Mouse (Mus musculus) hindbrain, postnatal 0 days (tissue): ENCODE results near the gene Frem2. TPM values are rescaled to one million over a fixed set of nuclear protein-coding genes. Genes with fewer than 3 reads are reported as not detected.

Source experiments
- ATAC-seq: fragments of 200-750 bp; cut with Nextera tagmentation; 2 replicates; pipeline ENCODE4 v1.8.0; 2017; ENCODE audit warnings: mild to moderate bottlenecking, moderate TSS enrichment, moderate library complexity
- DNase-seq: peaks from one replicate; pipeline ENCODE4 v3.0.0-alpha.2; 2015; ENCODE audit warnings: low spot score
- H3K27ac ChIP-seq: fragments of 300-500 bp; sonication (generic); 2 replicates; pipeline ENCODE4 v1.5.1; 2014; ENCODE audit warnings: mild to moderate bottlenecking
- H3K27me3 ChIP-seq: fragments of 300-500 bp; sonication (generic); 2 replicates; pipeline ENCODE4 v1.6.1; 2014; ENCODE audit warnings: low read length, mixed read lengths; ENCODE audit not compliant: insufficient read depth
- H3K36me3 ChIP-seq: fragments of 300-500 bp; sonication (generic); 2 replicates; pipeline ENCODE4 v1.6.1; 2014; ENCODE audit warnings: low read length, mixed read lengths; ENCODE audit not compliant: insufficient read depth
- H3K4me1 ChIP-seq: fragments of 300-500 bp; sonication (generic); 2 replicates; pipeline ENCODE4 v1.6.1; 2014; ENCODE audit warnings: antibody characterized with exemption, low read length, mixed read lengths; ENCODE audit not compliant: insufficient read depth
- H3K4me2 ChIP-seq: fragments of 300-500 bp; sonication (generic); 2 replicates; pipeline ENCODE4 v1.6.1; 2014; ENCODE audit warnings: low read depth, mild to moderate bottlenecking, low read length, moderate library complexity, mixed read lengths
- H3K4me3 ChIP-seq: fragments of 300-500 bp; sonication (generic); 2 replicates; pipeline ENCODE4 v1.5.1; 2014; ENCODE audit warnings: low read length
- H3K9ac ChIP-seq: fragments of 300-500 bp; sonication (generic); replicated peaks from 2 replicates; pipeline ENCODE4 v1.6.1; 2014; ENCODE audit warnings: mild to moderate bottlenecking, low read length, moderate library complexity, mixed read lengths
- H3K9me3 ChIP-seq: fragments of 300-500 bp; sonication (generic); 2 replicates; pipeline ENCODE4 v1.6.1; 2016; ENCODE audit warnings: low read length, mixed read lengths
- CTCF ChIP-seq: IDR thresholded peaks from 2 replicates; pipeline ENCODE4 v1.5.1; 2016; ENCODE audit warnings: antibody characterized with exemption, control low read depth, low read depth
- WGBS: fragments of 180-500 bp; shearing (Covaris S2); extraction: QIAGEN DNeasy Blood & Tissue Kit; methylation state at CpG from one replicate; pipeline ENCODE4 v1.1.7; 2014; 5-methylcytosine and 5-hydroxymethylcytosine counted together
- polyA plus RNA-seq: library from polyadenylated mRNA; unstranded; fragments of >200 nt; fragmentation: Nextera tagmentation; extraction: Ambion mirVana; gene quantifications from 2 replicates; pipeline ENCODE4 v1.2.1, GENCODE M21; 2015
- total RNA-seq: library from RNA; depleted of rRNA; stranded (reverse); fragments of >200 nt; gene quantifications from 2 replicates; pipeline ENCODE4 v1.2.3, GENCODE M21; 2014

The Frem2 gene
- total and polyA plus RNA-seq, 2 experiments from 2014 or later = 1.7 to 17.6 TPM

DNA sequence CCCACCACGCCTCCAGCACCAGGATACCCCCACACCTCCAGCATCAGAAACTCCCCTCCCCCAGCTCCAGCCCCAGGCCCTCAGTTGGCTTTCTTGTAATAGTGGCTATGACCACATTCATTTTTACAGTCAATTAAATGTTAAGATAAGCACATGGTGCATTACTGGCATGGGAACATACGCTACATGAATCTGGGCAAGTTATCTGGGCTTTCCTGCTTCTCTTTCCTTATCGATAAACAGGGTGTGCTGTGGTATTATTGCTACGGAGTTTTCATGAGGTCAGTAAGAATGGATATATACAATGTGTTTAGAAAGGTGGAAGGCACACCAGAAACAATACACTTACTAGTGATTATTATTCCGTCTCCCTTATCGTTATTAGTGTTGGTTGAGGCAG lies 125.1 kb downstream of the Frem2 start:
- no peak for TF ChIP-seq CTCF
- WGBS = 94% methylated on average over 6 of the region's 6 CpGs
- Histone ChIP-seq H3K4me1 (no peaks in the 10 kb centered on the region), H3K36me3 (peaks cover 7% of the 10 kb centered on the region; the same call in 1 of the 2 replicates), H3K27ac (no peak overlapping the region), H3K9ac (no peak overlapping the region), H3K4me3 (no peak overlapping the region), H3K9me3 (no peaks in the 10 kb centered on the region), H3K27me3 (no peaks in the 10 kb centered on the region), H3K4me2 (no peak overlapping the region)
- DNase-seq (no peak), ATAC-seq (no peak)

DNA sequence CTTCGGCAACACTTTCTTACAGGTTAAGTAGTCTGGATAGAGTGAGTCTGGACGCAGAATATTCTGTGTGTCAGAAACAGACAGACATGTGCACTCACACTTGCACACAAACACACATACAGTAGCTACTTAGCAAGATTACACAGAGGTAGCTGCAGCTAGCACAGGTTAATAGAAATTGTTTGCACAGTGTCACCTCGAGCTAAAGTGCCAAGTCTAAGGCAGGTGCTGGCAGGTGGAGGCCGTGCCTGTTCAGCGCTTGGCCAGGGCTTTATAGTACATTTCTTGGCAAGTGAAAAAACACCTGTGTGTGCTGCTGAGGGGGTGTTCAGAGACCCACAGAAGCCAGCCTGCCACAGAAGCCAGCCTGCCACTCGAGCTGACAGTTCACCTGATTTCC lies 126.8 kb downstream of the Frem2 start:
- Histone ChIP-seq H3K4me3 (no peak overlapping the region), H3K9ac (no peak overlapping the region), H3K4me1 (no peaks in the 10 kb centered on the region), H3K36me3 (no peaks in the 10 kb centered on the region), H3K4me2 (no peak overlapping the region), H3K27ac (no peak overlapping the region), H3K9me3 (no peaks in the 10 kb centered on the region), H3K27me3 (no peaks in the 10 kb centered on the region)
- WGBS = 85% methylated on average over 6 of the region's 6 CpGs
- no peak for TF ChIP-seq CTCF
- no peak for DNase-seq
- ATAC-seq = no peak

DNA sequence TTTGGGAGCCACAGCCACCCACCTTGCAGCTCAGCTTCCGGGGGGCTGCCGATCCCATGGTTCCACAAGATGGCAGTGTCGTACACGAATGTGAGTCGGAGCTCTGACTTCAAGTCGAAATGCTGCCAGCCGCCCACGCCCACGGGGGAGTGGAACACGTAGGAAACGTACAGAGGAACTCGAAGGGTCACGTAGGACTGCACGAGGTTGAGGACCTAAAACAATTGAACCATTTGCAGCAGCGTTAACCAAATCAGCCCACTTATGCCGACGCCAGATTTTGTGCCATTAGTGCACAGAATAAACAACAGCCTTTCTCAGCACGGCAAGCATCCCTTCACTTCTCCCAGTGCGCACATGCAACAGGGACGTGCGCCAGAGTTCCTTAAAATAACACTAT lies 131.4 kb downstream of the Frem2 start:
- WGBS = 8% methylated on average over 21 of the region's 21 CpGs
- DNase-seq (peak; percentile 95), ATAC-seq (peak; percentile 83)
- peak overlapping the region; percentile 30 for H3K4me3 ChIP-seq
- no peaks in the 10 kb centered on the region for H3K4me1 ChIP-seq
- H3K27me3 ChIP-seq = no peaks in the 10 kb centered on the region
- no peak overlapping the region for H3K9ac ChIP-seq
- peak; percentile 91 for TF ChIP-seq CTCF
- H3K4me2 ChIP-seq = peak overlapping the region; percentile 63
- H3K9me3 ChIP-seq = no peaks in the 10 kb centered on the region
- no peaks in the 10 kb centered on the region for H3K36me3 ChIP-seq
- H3K27ac ChIP-seq = no peak overlapping the region

DNA sequence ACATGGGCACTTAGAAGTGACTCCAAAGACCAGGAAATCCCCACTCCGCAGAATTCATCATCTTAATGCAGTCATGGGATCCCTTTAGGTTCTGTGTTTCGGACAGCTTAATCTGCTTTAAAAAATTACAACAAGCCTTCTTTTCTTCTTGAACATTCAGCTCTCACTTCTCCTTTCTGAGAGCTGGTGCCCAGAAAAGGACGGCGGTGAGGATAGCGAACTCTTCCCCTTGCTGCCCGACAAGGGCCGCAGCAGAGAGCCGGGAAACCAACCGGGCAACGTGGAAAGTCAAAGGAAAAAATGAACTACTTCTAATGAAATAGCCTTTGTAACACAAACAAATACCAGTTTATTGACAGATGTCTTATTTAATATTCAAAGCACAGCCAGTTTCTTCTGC lies 134.4 kb downstream of the Frem2 start:
- Histone ChIP-seq H3K4me1 (no peaks in the 10 kb centered on the region), H3K27ac (peak overlapping the region; percentile 55; the same call in 1 of the 2 replicates), H3K4me2 (no peak overlapping the region), H3K36me3 (no peaks in the 10 kb centered on the region), H3K27me3 (no peaks in the 10 kb centered on the region), H3K4me3 (no peak overlapping the region), H3K9ac (no peak overlapping the region), H3K9me3 (no peaks in the 10 kb centered on the region)
- ATAC-seq (peak; percentile 52; the same call in 1 of the 2 replicates), DNase-seq (peak; percentile 5)
- WGBS = 59% methylated on average over 10 of the region's 10 CpGs
- TF ChIP-seq CTCF = no peak

DNA sequence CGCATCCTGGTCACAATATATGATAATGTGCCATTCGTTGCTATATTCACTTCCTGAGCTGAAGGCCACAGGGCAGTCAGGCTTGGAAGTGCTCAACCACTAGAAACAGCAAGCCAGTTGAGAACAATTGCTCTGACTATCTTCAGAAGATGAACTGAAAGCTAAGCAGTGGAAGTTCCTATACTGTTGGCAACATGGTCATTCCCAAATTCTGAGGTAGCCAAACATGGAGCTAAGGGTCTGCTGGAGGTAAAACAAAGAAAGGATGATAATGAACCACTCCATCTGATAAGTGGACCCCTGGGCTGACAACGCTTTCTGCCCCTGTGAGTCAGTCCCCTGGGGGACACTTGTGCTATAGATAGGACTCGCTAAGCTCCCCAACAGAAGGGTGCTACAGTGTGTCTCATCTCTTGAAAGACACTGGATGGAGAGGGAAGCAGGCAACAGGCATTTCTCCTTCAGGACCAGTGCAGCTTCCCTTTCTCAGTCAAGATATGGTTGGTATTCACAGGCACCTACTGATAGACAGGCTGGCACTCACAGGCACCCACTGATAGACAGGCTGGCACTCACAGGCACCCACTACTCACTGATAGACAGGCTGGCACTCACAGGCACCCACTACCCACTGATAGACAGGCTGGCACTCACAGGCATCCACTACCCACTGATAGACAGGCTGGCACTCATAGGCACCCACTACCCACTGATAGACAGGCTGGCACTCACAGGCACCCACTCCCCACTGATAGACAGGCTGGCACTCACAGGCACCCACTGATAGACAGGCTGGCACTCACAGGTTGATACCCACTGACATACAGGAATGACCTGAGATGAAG lies 142.7 kb downstream of the Frem2 start:
- Histone ChIP-seq H3K9ac (no peak overlapping the region), H3K36me3 (no peaks in the 10 kb centered on the region), H3K4me3 (no peak overlapping the region), H3K27me3 (no peaks in the 10 kb centered on the region), H3K4me2 (no peak overlapping the region), H3K9me3 (no peaks in the 10 kb centered on the region), H3K27ac (no peak overlapping the region), H3K4me1 (no peaks in the 10 kb centered on the region)
- no peak for ATAC-seq
- TF ChIP-seq CTCF = no peak
- WGBS = 68% methylated on average over 4 of the region's 4 CpGs
- DNase-seq = no peak

DNA sequence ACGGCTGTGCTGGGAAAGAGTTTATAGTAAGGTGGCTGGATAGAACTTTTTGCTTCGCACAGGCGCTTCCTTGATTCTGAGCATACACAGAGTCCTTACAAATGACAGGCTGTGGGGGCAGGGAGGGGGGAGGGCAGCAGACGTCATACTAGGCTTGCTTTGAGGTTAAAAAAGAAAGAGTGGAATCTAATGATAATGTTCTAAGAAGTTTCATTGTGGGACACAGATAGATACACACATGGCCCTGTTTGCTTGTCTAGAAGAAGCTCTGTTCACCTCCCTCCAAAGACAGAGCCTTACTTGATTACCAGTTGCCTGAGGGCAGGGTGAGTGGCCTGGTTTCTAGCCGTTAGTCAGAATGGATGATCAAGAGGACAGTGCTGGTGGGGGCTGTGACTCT lies 144.1 kb downstream of the Frem2 start:
- H3K4me2 ChIP-seq = no peak overlapping the region
- no peak overlapping the region for H3K27ac ChIP-seq
- 75% methylated on average over 5 of the region's 5 CpGs for WGBS
- H3K9ac ChIP-seq = no peak overlapping the region
- DNase-seq (no peak), ATAC-seq (no peak)
- no peaks in the 10 kb centered on the region for H3K36me3 ChIP-seq
- H3K4me1 ChIP-seq = no peaks in the 10 kb centered on the region
- H3K4me3 ChIP-seq = no peak overlapping the region
- TF ChIP-seq CTCF = no peak
- H3K9me3 ChIP-seq = no peaks in the 10 kb centered on the region
- H3K27me3 ChIP-seq = no peaks in the 10 kb centered on the region

DNA sequence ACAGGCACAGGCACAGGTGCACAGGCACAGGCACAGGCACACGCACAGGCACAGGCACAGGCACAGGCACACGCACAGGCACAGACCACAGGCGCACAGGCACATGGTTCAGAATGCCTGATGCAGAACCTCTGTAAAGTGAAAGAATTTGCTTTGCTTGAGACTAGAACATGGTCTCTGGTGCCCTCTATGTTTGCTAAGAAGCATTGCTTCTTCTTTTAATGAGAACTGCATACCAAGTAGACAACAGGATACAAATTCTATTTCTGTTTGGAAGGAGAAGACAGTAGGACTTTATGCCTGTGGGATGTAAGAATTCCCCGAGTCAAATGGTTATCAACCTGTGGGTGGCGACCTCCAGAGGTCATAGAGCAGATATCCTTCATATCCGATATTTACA lies 154.7 kb downstream of the Frem2 start:
- Histone ChIP-seq H3K27ac (no peak overlapping the region), H3K36me3 (no peaks in the 10 kb centered on the region), H3K4me3 (no peak overlapping the region), H3K4me2 (no peak overlapping the region), H3K9ac (no peak overlapping the region), H3K27me3 (no peaks in the 10 kb centered on the region), H3K9me3 (no peaks in the 10 kb centered on the region), H3K4me1 (no peaks in the 10 kb centered on the region)
- DNase-seq = peak; percentile 62
- WGBS = 53% methylated on average over 6 of the region's 6 CpGs
- peak; percentile 82 for TF ChIP-seq CTCF
- peak; percentile 74 for ATAC-seq
